Mouse (Mus musculus): ENCODE results near the gene Sec16a.

DNA sequence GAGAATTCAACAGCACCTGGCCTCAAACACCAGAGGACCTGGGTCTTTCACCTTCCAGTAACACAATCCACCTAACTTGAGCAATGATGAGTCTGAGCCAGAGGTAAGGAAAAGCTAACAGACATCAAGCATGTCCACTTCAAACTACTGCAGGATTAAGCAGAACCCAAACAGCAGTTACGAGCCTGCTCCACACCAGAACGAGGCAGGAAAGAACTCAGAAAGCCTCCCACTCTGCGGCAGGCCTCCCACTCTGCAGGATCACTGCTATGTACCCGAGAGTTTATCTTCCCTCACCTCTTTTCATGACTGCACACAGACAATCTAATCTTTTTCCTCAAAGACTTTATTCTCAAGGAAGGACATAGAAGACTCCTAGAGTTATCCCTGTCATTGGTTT lies 7.8 kb downstream of the Sec16a start:
- no peak for TF ChIP-seq CTCF (IDR thresholded peaks at IDR 0.05; ENCODE audit: borderline replicate concordance, extremely low read depth, insufficient read depth, insufficient read length)
- no peak for TF ChIP-seq POLR2A (IDR thresholded peaks at IDR 0.05; ENCODE audit: borderline replicate concordance, extremely low read depth, insufficient read depth, insufficient read length, poor library complexity, severe bottlenecking)

Data from brain, embryonic 14.5 days (tissue).